Mouse (Mus musculus) kidney, adult 10 weeks (tissue): ENCODE results near the gene Ccl9. TPM values are rescaled to one million over a fixed set of nuclear protein-coding genes. Genes with fewer than 3 reads are reported as not detected.

Experiments used
- polyA plus RNA-seq: library from polyadenylated mRNA; stranded (reverse); fragments of 350-450 nt; fragmentation: Illumina TruSeq; extraction: RNeasy Lipid Tissue Mini Kit (QIAGEN cat#74804); gene quantifications from one replicate; pipeline ENCODE4 v1.2.3, GENCODE M21; 2014; ENCODE audit warnings: low read depth, low replicate concordance

Gene Ccl9
- polyA plus RNA-seq: 2.3 TPM

DNA sequence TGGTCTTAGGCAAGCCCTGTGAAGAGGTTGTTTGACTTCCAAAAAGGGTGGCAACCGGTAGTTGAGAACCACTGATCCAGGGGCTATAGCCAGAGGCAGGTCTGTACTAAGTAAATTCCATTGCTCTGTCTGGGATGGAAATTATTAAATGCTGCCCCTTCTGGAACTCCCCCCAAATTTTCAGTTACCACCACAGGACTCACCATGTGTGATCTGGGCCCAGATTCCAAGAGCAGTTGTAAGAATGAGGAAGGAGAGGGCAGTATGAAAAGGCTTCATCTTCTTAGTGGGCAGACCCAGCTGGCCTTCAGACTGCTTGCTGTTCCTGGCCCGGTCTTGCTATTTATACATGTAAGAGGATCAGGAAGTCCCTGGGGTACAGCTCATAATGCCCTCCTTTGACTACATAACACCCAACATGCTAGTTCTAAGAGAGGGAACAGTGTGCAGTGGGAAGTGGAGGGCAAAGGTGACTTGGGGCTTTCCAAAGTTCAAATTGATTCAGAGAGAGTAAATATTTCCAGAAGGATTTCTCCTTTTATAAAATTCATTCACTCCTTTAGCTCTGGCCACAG, at the start of gene Ccl9:
TSS of gene Ccl9 (minus strand) at position 451 of the 575 bp plus-strand sequence.

GRCm38 (mm10) chr11:83592853-83593252, 14.4 kb upstream of the Ccl9 start, which contains the start of gene Ccl6:
Ccl6 (minus strand) TSS chr11:83593087.

GRCm38 (mm10) chr11:83530360-83530759, 48.1 kb downstream of the Ccl9 start, which contains the start of gene Ccl5:
Ccl5 (minus strand) TSS chr11:83530518.

Other genes starting within 250 kb of the Ccl9 start
- not detected for gene Rasl10b, start 169.5 kb downstream of the Ccl9 start, polyA plus RNA-seq
- not detected for gene Gas2l2, start 149.2 kb downstream of the Ccl9 start, polyA plus RNA-seq
- gene 1700020L24Rik, start 141.0 kb downstream of the Ccl9 start, polyA plus RNA-seq: not detected
- gene Mmp28, start 115.6 kb downstream of the Ccl9 start, polyA plus RNA-seq: 0.44 TPM
- gene Taf15, start 105.5 kb downstream of the Ccl9 start, polyA plus RNA-seq: 161 TPM
- gene Heatr9, start 56.5 kb downstream of the Ccl9 start, polyA plus RNA-seq: not detected
- 1.5 TPM for gene Ccl5, start 48.1 kb downstream of the Ccl9 start, polyA plus RNA-seq
- gene Ccl6, start 14.5 kb upstream of the Ccl9 start, polyA plus RNA-seq: 9.1 TPM
- gene Rpl9-ps1, start 67.0 kb upstream of the Ccl9 start, polyA plus RNA-seq: not detected
- gene Ccl3, start 70.7 kb upstream of the Ccl9 start, polyA plus RNA-seq: not detected
- not detected for gene Ccl4, start 83.9 kb upstream of the Ccl9 start, polyA plus RNA-seq
- gene Wfdc17, start 125.4 kb upstream of the Ccl9 start, polyA plus RNA-seq: 13.3 TPM
- not detected for gene Wfdc18, start 130.4 kb upstream of the Ccl9 start, polyA plus RNA-seq
- not detected for gene Wfdc21, start 168.3 kb upstream of the Ccl9 start, polyA plus RNA-seq
- 3.2 TPM for gene Heatr6, start 175.1 kb upstream of the Ccl9 start, polyA plus RNA-seq